Mouse (Mus musculus) retina, postnatal 1 day (tissue): ENCODE measurements at regions not wholly inside any gene's neighbourhood (a gene's known extent, or its start where the extent isn't known, plus 50 kb on each side); places are given as distances from the start of the nearest gene placed in this dataset.

Experiments used
- DNase-seq: peaks from one replicate; pipeline ENCODE4 v3.0.0-alpha.2; 2012

GRCm38 (mm10) chrX:97434327-97434726, 57.3 kb upstream of the Eda2r start:
- peak; percentile 3 for DNase-seq

DNA sequence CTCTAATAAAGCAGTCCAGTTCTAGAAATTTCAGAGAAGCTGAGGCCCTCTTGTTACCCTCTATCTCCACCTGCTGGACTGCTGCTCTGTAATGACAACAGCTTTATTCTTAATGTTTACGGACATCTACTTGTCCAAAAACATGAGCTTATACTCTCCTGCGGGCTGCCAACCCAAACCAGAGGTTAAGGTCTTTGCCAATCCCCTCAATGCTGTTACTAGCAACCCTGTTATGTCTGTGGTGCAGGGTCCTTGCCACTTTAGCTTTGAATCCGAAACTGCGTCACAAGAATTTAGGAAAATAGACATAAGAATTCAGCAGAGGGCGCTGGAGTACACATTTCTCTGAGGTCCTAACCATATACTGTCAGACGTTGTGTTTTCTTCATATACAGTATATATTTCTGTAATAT, 54.4 kb upstream of the Eda2r start:
- DNase-seq: peak; percentile 68
